Mouse (Mus musculus) forebrain, embryonic 12.5 days (tissue): ENCODE measurements around the gene Sox5. TPM values are rescaled to one million over a fixed set of nuclear protein-coding genes. Genes with fewer than 3 reads are reported as not detected.
"Not testable (repeated sequence)": the region's sequence is repeated elsewhere in the genome, so short reads cannot be mapped to it uniquely, and the experiment has no call there.

Source experiments
- ATAC-seq: fragments of 200-750 bp; cut with Nextera tagmentation; 2 replicates; pipeline ENCODE4 v1.8.0; 2017; ENCODE audit warnings: moderate TSS enrichment; ENCODE audit not compliant: low FRiP score
- H3K27ac ChIP-seq: fragments of 300-500 bp; sonication (generic); 2 replicates; pipeline ENCODE4 v1.5.1; 2016; ENCODE audit warnings: mild to moderate bottlenecking
- H3K27me3 ChIP-seq: fragments of 300-500 bp; sonication (generic); 2 replicates; pipeline ENCODE4 v1.6.1; 2016; ENCODE audit warnings: mild to moderate bottlenecking
- H3K36me3 ChIP-seq: fragments of 300-500 bp; sonication (generic); replicated peaks from 2 replicates; pipeline ENCODE4 v1.6.1; 2016; ENCODE audit warnings: mild to moderate bottlenecking
- H3K4me1 ChIP-seq: fragments of 300-500 bp; sonication (generic); 2 replicates; pipeline ENCODE4 v1.6.1; 2016
- H3K4me2 ChIP-seq: fragments of 300-500 bp; sonication (generic); 2 replicates; pipeline ENCODE4 v1.6.1; 2016; ENCODE audit warnings: mild to moderate bottlenecking, moderate library complexity
- H3K4me3 ChIP-seq: fragments of 300-500 bp; sonication (generic); replicated peaks from 2 replicates; pipeline ENCODE4 v1.5.1; 2016; ENCODE audit warnings: mild to moderate bottlenecking
- H3K9ac ChIP-seq: fragments of 300-500 bp; sonication (generic); 2 replicates; pipeline ENCODE4 v1.6.1; 2016; ENCODE audit warnings: mild to moderate bottlenecking
- H3K9me3 ChIP-seq: fragments of 300-500 bp; sonication (generic); 2 replicates; pipeline ENCODE4 v1.6.1; 2016
- WGBS: fragments of 180-500 bp; shearing (Covaris S2); methylation state at CpG from one replicate; pipeline ENCODE4 v1.1.7; 2016; 5-methylcytosine and 5-hydroxymethylcytosine counted together
- polyA plus RNA-seq: library from polyadenylated mRNA; unstranded; fragments of >200 nt; fragmentation: Nextera tagmentation; extraction: Ambion mirVana; gene quantifications from 2 replicates; pipeline ENCODE4 v1.2.1, GENCODE M21; 2016

Sox5 gene
- polyA plus RNA-seq, 1 experiment from 2014 or later: 89.0 TPM

DNA sequence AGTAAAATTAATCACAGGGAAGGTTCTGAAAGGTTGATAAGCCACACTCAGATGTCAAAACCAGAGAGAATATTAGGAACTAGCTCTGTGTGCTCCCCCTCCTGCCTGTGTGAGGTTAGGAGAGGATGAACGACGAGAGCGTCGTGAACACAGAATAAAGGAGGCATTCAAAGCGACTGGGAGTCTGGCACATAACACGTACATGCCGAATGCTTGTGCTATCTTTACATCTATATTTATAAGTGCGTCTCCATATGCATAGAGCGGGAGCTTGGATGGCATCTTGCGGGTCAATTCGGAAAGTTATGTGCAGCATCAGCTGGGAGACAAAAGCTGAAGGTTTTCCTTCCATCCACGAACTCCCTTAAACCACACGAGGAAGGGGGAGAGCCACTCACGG lies 585.8 kb downstream of the Sox5 start:
- Histone ChIP-seq H3K27me3 (no peaks in the 10 kb centered on the region), H3K9me3 (peaks cover 13% of the 10 kb centered on the region), H3K4me1 (peaks cover 19% of the 10 kb centered on the region), H3K9ac (no peak overlapping the region), H3K36me3 (peaks cover 12% of the 10 kb centered on the region), H3K4me3 (no peak overlapping the region), H3K27ac (no peak overlapping the region), H3K4me2 (no peak overlapping the region)
- no peak for ATAC-seq
- WGBS: 77% methylated on average over 14 of the region's 14 CpGs

DNA sequence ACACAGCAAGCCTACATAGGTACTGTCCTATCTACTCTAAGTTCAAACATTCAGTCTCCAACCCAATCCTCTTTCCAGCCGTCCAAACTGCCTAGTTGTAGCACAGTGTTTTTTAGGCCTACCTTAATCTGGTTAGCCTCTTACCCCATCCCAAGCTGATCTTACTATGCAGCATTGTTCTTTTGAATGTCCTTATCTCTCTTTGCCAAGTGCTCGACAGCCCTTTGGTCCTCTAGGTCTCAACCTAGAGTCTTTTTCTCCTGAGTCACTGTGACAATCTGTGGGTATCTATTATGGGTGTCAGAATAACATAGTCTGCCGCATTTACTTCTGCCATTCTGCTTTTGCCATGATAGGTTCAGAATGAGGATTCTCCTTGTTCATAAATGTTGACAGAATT lies 598.7 kb downstream of the Sox5 start:
- no peak overlapping the region for H3K27ac ChIP-seq
- H3K4me3 ChIP-seq: no peak overlapping the region
- no peaks in the 10 kb centered on the region for H3K9me3 ChIP-seq
- no peak overlapping the region for H3K9ac ChIP-seq
- H3K4me1 ChIP-seq: peaks cover 21% of the 10 kb centered on the region
- 90% methylated on average over 3 of the region's 3 CpGs for WGBS
- H3K4me2 ChIP-seq: no peak overlapping the region
- H3K36me3 ChIP-seq: no peaks in the 10 kb centered on the region; the same call in 1 of the 2 replicates
- ATAC-seq: no peak
- H3K27me3 ChIP-seq: no peaks in the 10 kb centered on the region

DNA sequence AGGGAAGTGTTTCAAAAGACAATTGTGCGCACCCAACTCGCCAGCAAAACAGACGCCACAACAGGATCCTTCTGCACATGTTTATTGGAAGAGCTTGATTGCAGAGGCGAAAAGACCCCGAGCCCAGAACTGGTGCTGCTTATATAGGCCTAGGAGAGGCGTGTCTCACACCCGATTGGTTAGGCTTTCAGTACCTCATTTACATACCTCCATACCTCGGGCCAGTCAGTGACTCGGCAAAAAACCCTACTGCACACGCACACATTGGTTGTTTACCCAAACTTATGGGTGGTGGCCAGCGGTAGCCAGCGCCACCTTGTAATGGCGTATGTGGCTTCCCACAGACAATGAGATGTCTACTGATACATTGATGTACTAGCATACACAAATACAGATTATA lies 599.3 kb downstream of the Sox5 start:
- not testable (repeated sequence) for H3K27me3 ChIP-seq, H3K4me2 ChIP-seq, H3K36me3 ChIP-seq, H3K27ac ChIP-seq, H3K9me3 ChIP-seq, ATAC-seq, H3K4me3 ChIP-seq, H3K9ac ChIP-seq
- H3K4me1 ChIP-seq: peaks cover 21% of the 10 kb centered on the region
- 93% methylated on average over 13 of the region's 13 CpGs for WGBS

DNA sequence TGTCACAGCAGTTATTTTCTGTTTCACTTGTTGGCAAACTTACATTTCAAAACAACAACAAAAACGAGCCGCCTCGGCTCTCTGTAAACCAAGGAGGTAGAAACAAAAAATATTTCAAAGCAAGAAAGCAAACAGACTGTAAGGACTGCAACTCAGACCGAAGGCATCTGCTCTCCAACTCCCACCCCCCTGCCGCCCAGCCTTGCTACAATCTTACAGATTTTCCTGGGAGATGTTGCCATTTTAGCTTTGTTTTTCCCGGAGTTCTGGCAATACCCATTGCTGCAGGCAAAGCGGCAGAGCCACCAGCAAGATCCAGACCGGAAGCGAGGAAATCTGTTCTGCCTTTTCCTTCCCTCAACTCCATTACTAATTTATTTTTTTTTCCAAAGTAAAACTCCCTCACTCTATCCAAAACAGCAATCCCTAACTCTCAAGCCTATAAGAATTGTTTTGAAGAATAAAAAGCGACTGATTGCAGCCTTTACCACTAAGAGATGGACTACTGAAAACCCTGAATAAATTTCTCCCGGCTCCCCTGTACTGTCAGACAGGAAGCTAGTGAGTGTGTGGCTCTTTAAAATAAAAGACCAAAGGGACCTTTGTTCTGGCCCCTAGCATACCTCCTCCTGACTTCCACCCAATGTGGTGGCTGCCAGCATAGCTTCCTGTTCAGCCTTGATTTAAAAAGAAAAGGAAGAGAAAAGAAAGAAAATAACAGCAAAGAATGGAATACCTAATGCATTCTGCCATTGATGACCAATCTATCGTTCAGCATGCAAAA lies 600.5 kb downstream of the Sox5 start:
- Histone ChIP-seq H3K9me3 (no peaks in the 10 kb centered on the region), H3K27me3 (no peaks in the 10 kb centered on the region), H3K4me1 (peaks cover 21% of the 10 kb centered on the region), H3K27ac (peak overlapping the region; percentile 54; the same call in 1 of the 2 replicates), H3K4me3 (no peak overlapping the region; the same call in 1 of the 2 replicates), H3K9ac (no peak overlapping the region), H3K4me2 (peak overlapping the region; percentile 13), H3K36me3 (no peaks in the 10 kb centered on the region; the same call in 1 of the 2 replicates)
- WGBS: 27% methylated on average over 12 of the region's 12 CpGs
- no peak for ATAC-seq

DNA sequence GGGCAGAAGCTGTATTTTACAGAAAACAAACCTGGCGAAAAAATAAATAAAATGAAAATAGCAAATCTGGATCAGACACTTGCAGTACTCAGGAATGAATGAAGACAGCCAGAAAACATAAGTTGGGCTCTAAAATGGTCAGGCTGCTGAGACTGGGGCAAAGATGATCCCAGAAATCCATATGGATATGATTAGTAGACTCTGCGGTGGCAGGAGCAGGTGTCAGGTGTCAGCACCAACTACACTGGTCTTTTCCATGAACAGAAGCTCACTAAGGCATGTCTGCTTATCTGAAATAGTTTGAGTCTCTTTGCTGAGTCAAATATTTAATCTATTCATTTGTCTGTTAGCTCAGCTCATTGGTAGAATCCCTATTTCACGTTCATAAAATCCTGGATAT lies 602.7 kb downstream of the Sox5 start:
- no peak for ATAC-seq
- Histone ChIP-seq H3K9ac (no peak overlapping the region), H3K4me2 (no peak overlapping the region), H3K9me3 (no peaks in the 10 kb centered on the region), H3K4me1 (peaks cover 26% of the 10 kb centered on the region), H3K4me3 (no peak overlapping the region), H3K27me3 (no peaks in the 10 kb centered on the region), H3K27ac (no peak overlapping the region), H3K36me3 (no peaks in the 10 kb centered on the region; the same call in 1 of the 2 replicates)
- 82% methylated on average over 3 of the region's 3 CpGs for WGBS

DNA sequence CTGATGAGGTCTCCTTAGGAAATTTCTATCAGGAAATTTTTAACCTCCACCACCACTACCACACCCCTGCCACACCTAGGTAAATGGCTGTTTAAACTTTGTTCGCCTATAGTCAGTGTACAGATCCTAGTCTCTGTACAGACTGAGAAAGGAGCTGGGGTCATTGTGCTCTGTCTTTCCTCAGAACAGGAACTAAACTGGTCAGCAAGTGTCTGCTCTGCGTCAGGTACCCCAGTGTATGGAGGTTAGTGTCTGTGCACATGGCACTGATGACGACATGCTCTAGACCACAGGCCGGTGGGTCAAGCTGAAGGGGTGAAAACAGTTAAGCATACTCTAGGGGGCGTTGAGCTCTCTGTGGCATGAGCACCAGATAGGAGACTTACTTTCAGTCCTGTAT lies 605.1 kb downstream of the Sox5 start:
- H3K4me3 ChIP-seq: no peak overlapping the region
- H3K36me3 ChIP-seq: no peaks in the 10 kb centered on the region
- H3K27me3 ChIP-seq: no peaks in the 10 kb centered on the region
- ATAC-seq: no peak
- H3K4me1 ChIP-seq: peaks cover 22% of the 10 kb centered on the region
- no peak overlapping the region for H3K27ac ChIP-seq
- H3K4me2 ChIP-seq: no peak overlapping the region
- H3K9ac ChIP-seq: no peak overlapping the region
- 87% methylated on average over 5 of the region's 5 CpGs for WGBS
- H3K9me3 ChIP-seq: no peaks in the 10 kb centered on the region

DNA sequence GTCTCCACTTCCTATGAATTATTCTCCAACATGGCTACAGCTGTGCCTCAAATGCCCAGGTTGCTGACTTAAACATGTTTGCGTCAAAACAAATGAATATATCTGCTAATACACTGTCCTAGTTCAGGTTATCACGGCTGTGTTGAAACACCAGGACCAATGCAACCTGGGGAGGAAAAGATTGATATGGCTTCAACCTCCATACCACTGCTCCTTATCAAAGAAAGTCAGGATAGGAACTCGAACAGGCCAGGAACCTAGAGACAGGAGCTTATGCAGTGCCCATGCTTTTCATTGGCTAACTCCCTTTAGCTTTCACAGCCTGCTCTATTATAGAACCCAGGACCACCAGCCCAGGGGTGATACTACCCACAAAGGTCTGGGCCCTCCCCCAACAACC lies 606.2 kb downstream of the Sox5 start:
- H3K27me3 ChIP-seq: no peaks in the 10 kb centered on the region
- 92% methylated on average over 3 of the region's 3 CpGs for WGBS
- no peak overlapping the region for H3K9ac ChIP-seq
- no peaks in the 10 kb centered on the region for H3K9me3 ChIP-seq
- no peaks in the 10 kb centered on the region for H3K36me3 ChIP-seq
- H3K4me1 ChIP-seq: peaks cover 15% of the 10 kb centered on the region
- ATAC-seq: no peak
- no peak overlapping the region for H3K4me2 ChIP-seq
- H3K4me3 ChIP-seq: no peak overlapping the region
- H3K27ac ChIP-seq: no peak overlapping the region

DNA sequence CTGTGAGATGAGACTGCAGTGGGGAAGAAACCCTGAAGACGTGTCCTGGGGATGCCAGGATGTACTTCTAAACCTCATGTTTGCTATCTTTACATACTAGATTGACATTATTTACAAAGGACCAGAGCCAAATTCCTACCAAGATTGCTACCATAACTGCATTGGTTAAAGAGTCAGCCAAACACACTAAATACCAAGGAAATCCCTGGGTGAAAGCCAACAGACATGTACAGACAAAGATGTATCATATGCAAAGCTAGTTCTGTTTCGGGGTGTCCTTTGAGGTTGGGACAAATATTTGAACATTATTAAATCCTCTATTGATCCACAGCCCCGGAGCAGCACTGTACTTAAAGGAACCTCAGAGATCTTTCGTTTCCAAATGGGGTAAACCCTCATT lies 611.2 kb downstream of the Sox5 start:
- no peak for ATAC-seq
- WGBS: 72% methylated on average over 4 of the region's 4 CpGs

DNA sequence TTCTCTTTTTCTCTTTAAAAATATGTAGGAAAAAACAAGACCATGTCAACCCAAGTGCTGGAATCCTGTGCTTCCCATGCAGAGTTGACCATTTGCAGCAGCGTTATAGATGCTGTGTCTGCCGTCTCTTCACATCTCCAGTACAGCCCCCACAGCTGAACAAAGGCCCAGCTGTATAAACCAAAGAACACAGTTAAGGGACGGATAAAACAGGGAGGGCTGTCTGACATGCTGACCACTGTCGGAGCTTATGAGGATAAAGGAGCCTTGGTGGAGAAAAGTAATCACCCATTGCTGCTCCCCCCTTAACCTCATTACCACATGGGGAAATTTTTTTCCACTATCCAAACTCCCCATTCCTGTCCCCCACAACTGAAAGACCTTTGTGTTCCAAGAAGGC lies 612.0 kb downstream of the Sox5 start:
- Histone ChIP-seq H3K4me2 (no peak overlapping the region), H3K36me3 (no peaks in the 10 kb centered on the region), H3K4me3 (no peak overlapping the region), H3K9me3 (no peaks in the 10 kb centered on the region), H3K9ac (no peak overlapping the region), H3K27me3 (no peaks in the 10 kb centered on the region), H3K4me1 (peaks cover 52% of the 10 kb centered on the region), H3K27ac (peak overlapping the region; percentile 31; the same call in 1 of the 2 replicates)
- WGBS: 10% methylated on average over 4 of the region's 4 CpGs
- ATAC-seq: 0 out of 2 replicates have a peak, but pooled peaks have one; percentile 28

More for the DNA sequence above, 611.2 kb downstream of the Sox5 start:
- Histone ChIP-seq H3K4me2 (no peak overlapping the region), H3K4me1 (peaks cover 50% of the 10 kb centered on the region), H3K27ac (no peak overlapping the region), H3K9me3 (no peaks in the 10 kb centered on the region), H3K27me3 (no peaks in the 10 kb centered on the region), H3K36me3 (no peaks in the 10 kb centered on the region), H3K9ac (no peak overlapping the region), H3K4me3 (no peak overlapping the region)

DNA sequence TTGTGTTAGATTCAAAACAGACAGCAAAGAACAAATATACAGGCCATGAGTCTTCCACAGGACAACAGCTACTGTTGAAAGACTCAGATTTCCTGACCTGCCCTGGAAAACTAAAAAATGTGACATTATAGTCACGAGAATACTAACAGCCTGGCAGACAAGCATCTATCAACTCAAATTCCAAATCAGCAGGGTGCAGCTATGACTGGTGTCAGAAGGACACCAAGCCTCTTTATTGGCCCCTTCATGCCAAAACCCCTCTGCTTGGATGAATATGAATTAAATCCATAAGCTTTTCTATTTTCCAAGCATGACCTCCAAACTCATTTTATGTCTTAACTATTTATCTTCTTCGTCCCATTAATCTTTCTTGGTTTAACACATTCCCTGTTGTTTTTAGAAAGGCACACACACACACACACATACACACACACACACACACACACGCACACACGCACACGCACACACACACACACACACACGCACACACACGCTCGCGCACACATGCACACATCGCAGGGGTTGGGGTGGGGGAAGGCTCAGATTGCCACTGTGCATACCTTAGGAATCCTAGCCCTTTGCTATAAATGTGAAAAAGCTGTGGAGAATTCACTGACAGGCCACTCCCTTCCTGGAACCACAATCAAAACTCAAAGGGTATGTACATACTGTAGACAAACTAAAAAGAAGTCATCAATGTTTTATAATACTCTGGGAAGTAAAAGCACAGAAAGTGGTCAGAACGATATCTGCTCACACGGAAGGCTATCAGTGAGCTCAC lies 612.9 kb downstream of the Sox5 start:
- Histone ChIP-seq H3K36me3 (no peaks in the 10 kb centered on the region), H3K4me2 (no peak overlapping the region), H3K4me1 (peaks cover 46% of the 10 kb centered on the region), H3K9me3 (no peaks in the 10 kb centered on the region), H3K27ac (no peak overlapping the region), H3K4me3 (no peak overlapping the region), H3K9ac (no peak overlapping the region), H3K27me3 (no peaks in the 10 kb centered on the region)
- 77% methylated on average over 12 of the region's 12 CpGs for WGBS
- ATAC-seq: no peak

DNA sequence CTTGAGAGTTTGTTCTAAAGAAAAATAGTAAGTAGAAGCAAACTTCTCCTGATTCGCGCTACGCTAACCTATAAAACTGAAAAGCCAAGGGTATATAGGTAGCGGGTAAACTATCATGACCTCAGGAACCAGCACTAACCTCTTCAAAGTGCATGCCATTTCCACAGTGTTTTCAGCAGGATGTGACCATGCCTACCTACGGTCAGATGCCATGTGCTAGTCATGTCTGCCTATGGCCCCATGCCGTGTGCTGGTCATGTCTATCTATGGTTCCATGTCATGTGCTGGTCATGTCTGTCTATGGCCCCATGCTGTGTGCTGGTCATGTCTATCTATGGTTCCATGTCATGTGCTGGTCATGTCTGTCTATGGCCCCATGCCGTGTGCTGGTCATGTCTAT lies 614.7 kb downstream of the Sox5 start:
- Histone ChIP-seq H3K9me3 (no peaks in the 10 kb centered on the region), H3K9ac (no peak overlapping the region), H3K4me2 (no peak overlapping the region), H3K36me3 (no peaks in the 10 kb centered on the region), H3K4me3 (no peak overlapping the region), H3K4me1 (peaks cover 46% of the 10 kb centered on the region), H3K27me3 (no peaks in the 10 kb centered on the region), H3K27ac (no peak overlapping the region)
- 95% methylated on average over 7 of the region's 7 CpGs for WGBS
- 0 out of 2 replicates have a peak, but pooled peaks have one; percentile 51 for ATAC-seq

DNA sequence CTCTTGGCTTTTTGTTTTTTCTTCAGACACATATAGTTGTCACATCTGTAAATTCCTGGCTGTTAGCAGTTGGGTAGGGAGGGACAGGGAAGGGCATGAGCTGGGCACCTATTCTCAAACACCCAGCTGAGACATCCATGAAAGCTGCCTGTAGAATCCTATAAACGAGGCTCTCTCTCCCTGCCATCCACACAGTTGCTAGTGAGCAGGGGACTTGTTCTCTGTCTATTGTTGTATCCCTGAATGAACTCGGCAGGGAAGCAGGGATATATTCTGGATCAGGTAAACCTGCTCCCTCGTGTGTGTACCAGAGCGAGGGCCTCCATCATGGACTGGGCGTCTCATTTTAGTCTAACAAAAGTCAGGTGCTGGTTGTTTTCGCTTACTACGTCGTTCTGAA lies 615.1 kb downstream of the Sox5 start:
- Histone ChIP-seq H3K27me3 (no peaks in the 10 kb centered on the region), H3K9ac (peak overlapping the region; percentile 38; the same call in 1 of the 2 replicates), H3K4me3 (no peak overlapping the region), H3K4me1 (peaks cover 46% of the 10 kb centered on the region), H3K36me3 (no peaks in the 10 kb centered on the region), H3K9me3 (no peaks in the 10 kb centered on the region), H3K27ac (peak overlapping the region; percentile 9; the same call in 1 of the 2 replicates), H3K4me2 (peak overlapping the region; percentile 34; the same call in 1 of the 2 replicates)
- 39% methylated on average over 8 of the region's 8 CpGs for WGBS
- ATAC-seq: peak; percentile 24; the same call in 1 of the 2 replicates
